Mouse (Mus musculus) adrenal gland, adult 8-10 months (tissue): ENCODE data around the gene Aff1. TPM values are rescaled to one million over a fixed set of nuclear protein-coding genes. Genes with fewer than 3 reads are reported as not detected.

Source experiments
- DNase-seq: peaks from one replicate; pipeline ENCODE4 v3.0.0; 2022
- total RNA-seq, 4 experiments: library from RNA; stranded (reverse); gene quantifications; 2 replicates each; pipeline ENCODE4 v1.2.4; 2022

Aff1 gene
- total RNA-seq, 4 experiments from 2014 or later, result 44.1 to 57.5 (median 51.0) TPM

- DNase-seq, result no peak
These were observed 115.6 kb downstream of the Aff1 start for GRCm38 (mm10) chr5:103807637-103808312.

- no peak for DNase-seq
These were observed 117.6 kb downstream of the Aff1 start for GRCm38 (mm10) chr5:103809674-103810330.

GRCm38 (mm10) chr5:103813291-103813690, 121.1 kb downstream of the Aff1 start:
- no peak for DNase-seq

GRCm38 (mm10) chr5:103813997-103814542, 121.9 kb downstream of the Aff1 start:
- DNase-seq, result no peak

GRCm38 (mm10) chr5:103814551-103815248, 122.5 kb downstream of the Aff1 start:
- no peak for DNase-seq

- DNase-seq, result no peak
These were observed 123.1 kb downstream of the Aff1 start for GRCm38 (mm10) chr5:103815249-103815617.

GRCm38 (mm10) chr5:103816718-103817117, 124.5 kb downstream of the Aff1 start:
- no peak for DNase-seq

- peak; percentile 81 for DNase-seq
These were observed 125.6 kb downstream of the Aff1 start for GRCm38 (mm10) chr5:103817754-103818153.

- no peak for DNase-seq
These were observed 126.4 kb downstream of the Aff1 start for GRCm38 (mm10) chr5:103818602-103819001.

GRCm38 (mm10) chr5:103819674-103820073, 127.5 kb downstream of the Aff1 start:
- no peak for DNase-seq

GRCm38 (mm10) chr5:103821062-103821461, 128.9 kb downstream of the Aff1 start:
- DNase-seq, result no peak

- no peak for DNase-seq
These were observed 129.5 kb downstream of the Aff1 start for GRCm38 (mm10) chr5:103821500-103822298.

GRCm38 (mm10) chr5:103822949-103823348, 130.8 kb downstream of the Aff1 start:
- no peak for DNase-seq

- no peak for DNase-seq
These were observed 136.1 kb downstream of the Aff1 start for GRCm38 (mm10) chr5:103828304-103828703.

- DNase-seq, result no peak
These were observed 136.6 kb downstream of the Aff1 start for GRCm38 (mm10) chr5:103828729-103829128.

GRCm38 (mm10) chr5:103829158-103829557, 137.0 kb downstream of the Aff1 start:
- no peak for DNase-seq

GRCm38 (mm10) chr5:103830886-103831285, 138.7 kb downstream of the Aff1 start:
- no peak for DNase-seq

- no peak for DNase-seq
These were observed 143.4 kb downstream of the Aff1 start for GRCm38 (mm10) chr5:103835471-103836147.

- no peak for DNase-seq
These were observed 144.1 kb downstream of the Aff1 start for GRCm38 (mm10) chr5:103836148-103836784.

GRCm38 (mm10) chr5:103838550-103839264, 146.5 kb downstream of the Aff1 start:
- DNase-seq, result peak; percentile 79

GRCm38 (mm10) chr5:103839265-103839626, 147.1 kb downstream of the Aff1 start:
- no peak for DNase-seq
